Mouse (Mus musculus): Measurements from ENCODE around the gene Rgs19. TPM values are rescaled to one million over a fixed set of nuclear protein-coding genes. Genes with fewer than 3 reads are reported as not detected.
A peak's percentile ranks its signal among the peaks of the same experiment; 100 is the strongest.

Rgs19 gene
- total RNA-seq, 2 experiments from 2014 or later = 30.2 to 31.1 TPM

- peak in 1 of 2 experiments; percentile 1 for DNase-seq (ENCODE audit: low spot score in 2 of 2)
Observed at GRCm38 (mm10) chr2:181685686-181686085, 8.1 kb downstream of the Rgs19 start.

DNA sequence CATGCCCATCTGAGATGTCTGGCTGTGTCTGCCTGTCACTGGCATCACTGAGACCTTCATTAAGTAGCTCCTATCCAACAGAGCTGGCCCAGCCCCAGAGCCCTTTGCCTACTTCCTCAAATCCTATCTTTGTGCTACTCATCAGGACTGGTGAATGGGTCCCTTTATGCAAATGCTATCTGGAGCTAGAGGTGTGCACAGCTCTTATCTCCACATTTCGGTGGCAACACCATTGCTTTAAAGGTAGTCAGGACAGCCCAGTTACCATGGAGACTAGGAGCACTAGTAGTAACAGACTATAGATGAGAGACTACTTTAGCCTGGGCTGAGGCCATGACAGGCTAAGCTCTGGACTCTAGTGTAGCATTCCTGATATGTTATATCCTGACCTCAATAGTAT is 9.1 kb downstream of the Rgs19 start:
- DNase-seq (ENCODE audit: low spot score in 2 of 2) = peak in 1 of 2 experiments; percentile 1

DNA sequence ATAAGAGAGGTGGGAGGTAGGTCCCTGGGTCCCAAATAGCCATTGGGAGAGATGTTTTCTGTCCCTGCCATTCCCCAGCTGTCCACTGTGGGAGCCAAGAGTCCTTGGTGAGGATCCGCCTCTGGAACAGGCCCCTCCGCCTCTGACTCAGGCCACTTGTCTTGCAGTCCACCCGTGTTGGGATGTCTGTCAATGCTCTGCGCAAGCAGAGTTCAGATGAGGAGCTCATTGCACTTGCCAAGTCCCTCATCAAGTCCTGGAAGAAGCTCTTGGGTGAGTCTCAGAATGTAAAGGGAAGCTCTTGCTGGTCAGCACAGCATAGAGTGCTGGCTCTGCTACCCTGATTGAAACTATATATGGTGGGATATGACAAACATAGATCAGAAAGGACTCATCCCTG is 10.4 kb downstream of the Rgs19 start:
- DNase-seq (ENCODE audit: low spot score in 2 of 2) = no peak

DNA sequence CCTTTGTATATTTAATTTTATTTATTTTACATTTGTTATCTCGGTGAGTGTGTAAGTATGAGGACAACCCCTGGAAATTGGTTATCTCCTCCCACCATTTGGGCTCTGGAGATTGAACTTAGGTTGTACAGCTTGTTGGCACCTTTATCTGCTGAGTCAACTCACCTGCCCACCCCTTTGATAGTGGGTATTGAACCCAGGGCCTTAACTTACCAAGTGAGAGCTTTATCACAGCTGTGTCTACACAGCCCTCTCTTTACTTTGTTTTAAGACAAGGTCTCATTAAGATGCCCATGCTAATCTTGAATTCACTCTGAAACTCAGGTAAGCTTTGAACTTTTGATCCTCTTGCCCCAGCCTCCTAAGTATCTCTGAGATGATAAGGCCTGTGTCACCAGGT is 11.8 kb downstream of the Rgs19 start:
- DNase-seq (ENCODE audit: low spot score in 2 of 2) = no peak

- no peak for DNase-seq (ENCODE audit: low spot score in 2 of 2)
Observed at GRCm38 (mm10) chr2:181680716-181681117, 13.1 kb downstream of the Rgs19 start.

- peak; percentile 54 to 56 for DNase-seq (ENCODE audit: low spot score in 2 of 2)
Observed at GRCm38 (mm10) chr2:181679951-181680715, 13.6 kb downstream of the Rgs19 start, which contains the start of gene Tcea2. Gene Tcea2 (plus strand): TSS chr2:181680310.

GRCm38 (mm10) chr2:181678780-181679179 is 15.0 kb downstream of the Rgs19 start:
- DNase-seq (ENCODE audit: low spot score in 2 of 2) = peak in 1 of 2 experiments; percentile 62

DNA sequence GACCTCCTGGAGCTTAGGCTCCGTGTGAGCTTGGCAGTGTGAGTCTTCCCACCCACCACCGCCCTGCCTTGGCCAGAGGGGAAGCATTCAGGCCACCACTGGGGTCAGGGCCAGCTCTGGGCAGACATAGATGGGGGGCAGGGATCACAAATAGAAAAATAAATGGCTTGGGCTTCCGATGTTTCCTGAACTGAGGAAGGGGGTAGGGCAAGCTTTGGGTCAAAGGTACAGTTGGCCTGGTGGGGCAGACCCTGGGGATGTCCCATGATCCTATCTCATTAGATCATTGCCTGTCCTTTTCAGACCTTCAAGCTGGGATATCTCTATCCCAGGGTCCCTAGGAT is 16.1 kb downstream of the Rgs19 start:
- no peak for DNase-seq (ENCODE audit: low spot score in 2 of 2)

- DNase-seq (ENCODE audit: low spot score in 2 of 2) = no peak
Observed at GRCm38 (mm10) chr2:181677096-181677754, 16.6 kb downstream of the Rgs19 start.

- DNase-seq (ENCODE audit: low spot score in 2 of 2) = no peak
Observed at GRCm38 (mm10) chr2:181676424-181676823, 17.4 kb downstream of the Rgs19 start.

- no peak for DNase-seq (ENCODE audit: low spot score in 2 of 2)
Observed at GRCm38 (mm10) chr2:181675454-181675853, 18.3 kb downstream of the Rgs19 start.

DNA sequence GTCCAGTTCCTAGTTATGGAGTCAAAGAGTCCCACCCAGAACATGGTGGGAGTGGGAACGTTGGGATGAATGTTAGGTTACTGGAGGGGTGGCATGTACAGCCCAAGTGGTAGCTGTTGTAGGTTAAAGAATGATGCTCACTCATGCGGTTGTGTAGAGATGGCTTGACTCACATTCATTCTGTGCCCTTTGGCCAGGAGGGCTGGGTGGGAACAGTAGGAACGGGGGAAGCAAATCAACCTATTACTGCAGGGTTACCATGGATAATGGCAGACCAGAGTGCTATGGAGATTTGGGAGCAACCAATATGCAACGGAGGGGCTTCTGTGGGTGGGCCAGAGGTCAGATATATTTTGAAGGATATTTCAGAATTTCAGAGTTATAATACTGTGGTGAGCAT is 18.8 kb downstream of the Rgs19 start:
- DNase-seq (ENCODE audit: low spot score in 2 of 2) = no peak

GRCm38 (mm10) chr2:181673501-181673900 is 20.3 kb downstream of the Rgs19 start:
- DNase-seq (ENCODE audit: low spot score in 2 of 2) = no peak

DNA sequence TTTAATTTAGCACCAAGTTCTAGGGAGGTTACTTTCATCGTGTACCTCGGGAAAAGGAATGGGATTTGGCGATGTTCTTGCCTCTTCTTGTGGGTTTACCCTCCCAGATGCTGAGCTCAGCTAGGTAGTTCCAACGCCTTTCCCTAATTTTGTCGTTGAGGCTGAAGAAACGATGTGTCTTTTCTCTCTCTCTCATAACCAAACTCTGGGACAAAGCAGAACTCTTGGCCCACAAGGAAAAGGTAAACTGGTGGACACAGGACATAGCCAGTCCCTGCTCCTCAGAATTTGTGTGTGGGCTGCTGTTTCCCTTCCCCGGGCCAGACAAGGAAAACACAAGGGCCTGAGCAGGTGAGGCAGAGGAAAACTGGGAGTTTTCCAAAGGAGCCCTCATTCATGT is 21.8 kb downstream of the Rgs19 start:
- no peak for DNase-seq (ENCODE audit: low spot score in 2 of 2)

DNA sequence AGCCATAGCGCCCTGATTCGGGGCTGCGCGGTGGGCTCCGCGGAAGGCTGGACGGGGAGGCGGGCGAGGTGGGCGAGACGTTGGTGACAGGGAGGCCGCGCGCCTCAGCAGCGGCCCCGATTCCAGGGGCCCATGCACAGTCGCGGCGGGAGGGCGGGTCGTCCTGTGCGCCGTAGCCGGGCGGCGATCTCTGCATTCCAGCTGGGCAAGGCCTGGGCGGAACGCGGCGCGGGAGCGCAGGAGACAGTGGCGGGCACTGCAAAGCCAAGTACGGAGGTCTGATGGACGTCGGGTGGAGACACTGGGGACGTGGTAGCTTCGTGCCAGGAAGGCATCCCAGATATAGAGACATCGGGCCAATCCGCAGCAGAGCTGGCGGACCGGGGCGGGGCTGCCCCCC is 22.5 kb downstream of the Rgs19 start, which contains the start of gene Sox18:
Sox18 (minus strand) TSS at position 315 of the 400 bp plus-strand sequence.
- DNase-seq (ENCODE audit: low spot score in 2 of 2) = no peak

DNA sequence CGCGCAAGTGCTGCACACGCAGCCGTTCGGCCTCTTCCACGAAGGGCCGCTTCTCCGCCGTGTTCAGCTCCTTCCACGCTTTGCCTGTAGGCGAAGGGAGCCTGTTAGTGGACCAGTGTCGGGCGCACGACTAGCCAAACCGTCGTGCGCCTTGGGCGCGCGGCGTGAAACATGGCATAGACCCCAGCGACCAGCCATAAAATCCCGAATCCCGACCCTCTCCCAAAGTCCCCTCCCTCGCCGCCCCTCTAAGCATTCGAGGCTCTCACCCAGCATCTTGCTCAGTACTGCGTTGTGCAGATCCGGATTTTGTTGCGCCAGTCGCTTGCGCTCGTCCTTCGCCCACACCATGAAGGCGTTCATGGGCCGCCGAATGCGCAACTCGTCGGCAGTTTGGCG is 22.9 kb downstream of the Rgs19 start:
- no peak for DNase-seq (ENCODE audit: low spot score in 2 of 2)

DNA sequence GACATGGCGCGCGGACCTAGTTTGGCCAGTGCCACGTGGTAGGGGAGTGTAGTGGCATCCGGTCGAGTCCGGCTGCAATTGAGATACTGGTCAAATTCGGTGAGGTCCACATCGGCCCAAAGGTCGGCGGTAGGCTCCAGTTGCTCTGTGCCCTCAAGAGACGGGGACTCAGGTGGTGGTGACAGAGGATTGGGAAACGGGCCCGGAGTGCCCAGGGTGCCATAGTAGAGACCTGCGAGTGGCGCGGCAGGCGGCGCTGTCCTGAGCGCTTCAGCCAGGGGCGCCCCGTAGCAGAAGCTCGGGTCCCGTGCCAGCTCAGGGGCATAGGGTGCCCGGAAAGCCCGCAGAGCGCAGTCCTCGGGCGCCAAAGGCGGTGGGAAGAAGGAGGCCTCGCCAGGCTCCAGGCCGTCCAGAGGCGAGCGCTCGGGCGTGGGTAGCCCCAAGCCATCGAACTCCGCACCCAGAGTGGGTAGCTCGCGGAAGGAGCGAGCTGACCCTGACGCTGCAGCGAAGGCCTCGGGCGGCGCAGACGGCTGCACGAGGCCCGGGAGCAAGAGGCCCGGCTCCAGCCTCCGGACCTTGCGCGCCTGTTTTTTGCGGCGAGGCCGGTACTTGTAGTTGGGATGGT is 23.4 kb downstream of the Rgs19 start:
- no peak for DNase-seq (ENCODE audit: low spot score in 2 of 2)

GRCm38 (mm10) chr2:181663298-181663630 is 30.5 kb downstream of the Rgs19 start:
- DNase-seq (ENCODE audit: low spot score in 2 of 2) = no peak

- no peak for DNase-seq (ENCODE audit: low spot score in 2 of 2)
Observed at GRCm38 (mm10) chr2:181662620-181663297, 31.0 kb downstream of the Rgs19 start.

- DNase-seq (ENCODE audit: low spot score in 2 of 2) = peak; percentile 39 to 73
Observed at GRCm38 (mm10) chr2:181659609-181660055, 34.1 kb downstream of the Rgs19 start.

GRCm38 (mm10) chr2:181658930-181659555 is 34.7 kb downstream of the Rgs19 start:
- DNase-seq (ENCODE audit: low spot score in 2 of 2) = no peak
